Mouse (Mus musculus): ENCODE results near the gene Rbm15b. TPM values are rescaled to one million over a fixed set of nuclear protein-coding genes. Genes with fewer than 3 reads are reported as not detected.

Rbm15b gene
- polyA plus RNA-seq, 2 experiments = 18.8 to 21.3 TPM

DNA sequence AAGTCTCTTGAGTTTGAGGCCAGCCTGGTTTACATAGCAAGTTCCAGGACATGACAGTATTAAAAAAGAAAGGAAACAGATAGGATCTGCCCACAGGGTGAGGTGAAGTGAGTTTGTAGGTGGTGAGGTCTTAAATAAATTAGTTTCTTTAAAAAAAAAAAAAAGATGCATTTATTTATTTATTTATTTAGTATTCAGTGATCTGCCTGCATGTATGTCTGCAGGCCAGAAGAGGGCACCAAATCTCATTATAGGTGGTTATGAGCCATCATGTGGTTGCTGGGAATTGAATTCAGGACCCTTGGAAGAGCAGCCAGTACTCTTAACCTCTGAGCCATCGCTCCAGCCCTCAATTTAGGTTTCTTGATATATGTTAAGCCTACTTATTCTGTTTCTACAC, 46.7 kb downstream of the Rbm15b start:
- Histone ChIP-seq H3K27ac (replicated peaks; ENCODE audit: low read depth, low read length) (no peak overlapping the region), H3K4me2 (replicated peaks; ENCODE audit: low read depth, low read length, severe bottlenecking) (no peak overlapping the region), H3K9ac (ENCODE audit: low read depth, low read length, severe bottlenecking) (no peak overlapping the region), H3K9me3 (ENCODE audit: control insufficient read depth, low read length) (no peaks in the 10 kb centered on the region), H3K27me3 (ENCODE audit: control insufficient read depth, insufficient read depth, low read length) (no peaks in the 10 kb centered on the region), H3K4me3 (replicated peaks; ENCODE audit: low read length) (no peak overlapping the region), H3K4me1 (ENCODE audit: control insufficient read depth, insufficient read depth, low read length) (no peaks in the 10 kb centered on the region), H3K36me3 (ENCODE audit: control insufficient read depth, insufficient read depth, low read length) (peaks cover 73% of the 10 kb centered on the region)
- no peak for TF ChIP-seq POLR2A (IDR thresholded peaks at IDR 0.05; ENCODE audit: borderline replicate concordance, extremely low read depth, insufficient read depth, insufficient read length)
- WGBS = 100% methylated on average over 1 of the region's 1 CpGs
- DNase-seq (ENCODE audit: low spot score) (no peak), ATAC-seq (ENCODE audit: low FRiP score, low read depth) (no peak)

Other genes with a start within 250 kb of the Rbm15b start
- gene Grm2, start 231.3 kb downstream of the Rbm15b start, polyA plus RNA-seq (2012; rRNA removed) = 0.06 and 0.08 TPM in 2 replicates
- gene Grm2, start 231.3 kb downstream of the Rbm15b start, polyA plus RNA-seq (2014; fragmentation: Nextera tagmentation; extraction: Ambion mirVana) = not detected in 2 replicates
- gene Tex264, start 201.5 kb downstream of the Rbm15b start, polyA plus RNA-seq (2012; rRNA removed) = 56.8 and 76.1 TPM in 2 replicates
- gene Tex264, start 201.5 kb downstream of the Rbm15b start, polyA plus RNA-seq (2014; fragmentation: Nextera tagmentation; extraction: Ambion mirVana) = 63.9 and 67.6 TPM in 2 replicates
- gene Rad54l2, start 98.2 kb downstream of the Rbm15b start, polyA plus RNA-seq (2012; rRNA removed) = 12.9 and 23.4 TPM in 2 replicates
- gene Rad54l2, start 98.2 kb downstream of the Rbm15b start, polyA plus RNA-seq (2014; fragmentation: Nextera tagmentation; extraction: Ambion mirVana) = 4.3 and 4.7 TPM in 2 replicates
- 27.6 and 29.4 TPM in 2 replicates for gene Dcaf1, start 65.6 kb downstream of the Rbm15b start, polyA plus RNA-seq (2012; rRNA removed)
- 17.2 and 18.4 TPM in 2 replicates for gene Dcaf1, start 65.6 kb downstream of the Rbm15b start, polyA plus RNA-seq (2014; fragmentation: Nextera tagmentation; extraction: Ambion mirVana)
- 79.7 and 110 TPM in 2 replicates for gene Manf, start 4.6 kb upstream of the Rbm15b start, polyA plus RNA-seq (2012; rRNA removed)
- gene Manf, start 4.6 kb upstream of the Rbm15b start, polyA plus RNA-seq (2014; fragmentation: Nextera tagmentation; extraction: Ambion mirVana) = 230 and 268 TPM in 2 replicates

Measured in limb, embryonic 14.5 days (tissue).